Mouse (Mus musculus) embryonic facial prominence, embryonic 13.5 days (tissue): Measurements from ENCODE around the gene Serpinb6e. TPM values are rescaled to one million over a fixed set of nuclear protein-coding genes. Genes with fewer than 3 reads are reported as not detected.

Experiments used
- ATAC-seq: fragments of 200-750 bp; cut with Nextera tagmentation; 2 replicates; pipeline ENCODE4 v1.8.0; 2017; ENCODE audit warnings: low read depth; ENCODE audit not compliant: insufficient number of reproducible peaks, insufficient read depth, low FRiP score, low TSS enrichment
- H3K27ac ChIP-seq: fragments of 300-500 bp; sonication (generic); 2 replicates; pipeline ENCODE4 v1.5.1; 2015; ENCODE audit warnings: moderate library complexity, mild to moderate bottlenecking, inconsistent platforms
- H3K27me3 ChIP-seq: fragments of 300-500 bp; sonication (generic); 2 replicates; pipeline ENCODE4 v1.6.1; 2015; ENCODE audit warnings: mild to moderate bottlenecking, inconsistent platforms
- H3K36me3 ChIP-seq: fragments of 300-500 bp; sonication (generic); 2 replicates; pipeline ENCODE4 v1.6.1; 2015; ENCODE audit warnings: mild to moderate bottlenecking, inconsistent platforms
- H3K4me1 ChIP-seq: fragments of 300-500 bp; sonication (generic); 2 replicates; pipeline ENCODE4 v1.6.1; 2015; ENCODE audit warnings: inconsistent platforms
- H3K4me2 ChIP-seq: fragments of 300-500 bp; sonication (generic); 2 replicates; pipeline ENCODE4 v1.6.1; 2015; ENCODE audit warnings: moderate library complexity, mild to moderate bottlenecking, inconsistent platforms
- H3K4me3 ChIP-seq: fragments of 300-500 bp; sonication (generic); 2 replicates; pipeline ENCODE4 v1.5.1; 2015; ENCODE audit warnings: mild to moderate bottlenecking, inconsistent platforms
- H3K9ac ChIP-seq: fragments of 300-500 bp; sonication (generic); 2 replicates; pipeline ENCODE4 v1.6.1; 2015; ENCODE audit warnings: mild to moderate bottlenecking, inconsistent platforms
- H3K9me3 ChIP-seq: fragments of 300-500 bp; sonication (generic); 2 replicates; pipeline ENCODE4 v1.6.1; 2016; ENCODE audit warnings: inconsistent platforms
- whole genome bisulfite sequencing: fragments of 180-500 bp; shearing (Covaris S2); methylation state at CpG from one replicate; pipeline ENCODE4 v1.1.7; 2015; ENCODE audit warnings: mixed read lengths; 5-methylcytosine and 5-hydroxymethylcytosine counted together
- polyA plus RNA-seq: library from polyadenylated mRNA; unstranded; fragments of >200 nt; fragmentation: Nextera tagmentation; extraction: Ambion mirVana; gene quantifications from 2 replicates; pipeline ENCODE4 v1.2.1, GENCODE M21; 2015

The Serpinb6e gene
- polyA plus RNA-seq: not detected in 2 replicates

GRCm38 (mm10) chr13:33843308-33843707 lies at the start of gene Serpinb6e:
Gene Serpinb6e (minus strand): TSS chr13:33843408.
- WGBS: 54% methylated on average over 1 of the region's 1 CpGs
- no peak within 1 kb of the TSS for H3K4me3 ChIP-seq
- no peak within 1 kb of the TSS for H3K4me2 ChIP-seq
- no peaks in the 10 kb centered on the region for H3K9me3 ChIP-seq
- no peaks in the 10 kb centered on the region for H3K27me3 ChIP-seq
- no peak for ATAC-seq
- no peak within 1 kb of the TSS for H3K9ac ChIP-seq
- H3K27ac ChIP-seq: no peak within 1 kb of the TSS
- H3K4me1 ChIP-seq: no peaks in the 10 kb centered on the region
- H3K36me3 ChIP-seq: no peaks in the 10 kb centered on the region

- H3K4me3 ChIP-seq: no peak overlapping the region
- no peak for ATAC-seq
- H3K9me3 ChIP-seq: no peaks in the 10 kb centered on the region
- H3K36me3 ChIP-seq: no peaks in the 10 kb centered on the region
- H3K27ac ChIP-seq: no peak overlapping the region
- no peaks in the 10 kb centered on the region for H3K27me3 ChIP-seq
- 83% methylated on average over 2 of the region's 2 CpGs for WGBS
- H3K9ac ChIP-seq: no peak overlapping the region
- no peak overlapping the region for H3K4me2 ChIP-seq
- H3K4me1 ChIP-seq: no peaks in the 10 kb centered on the region
Measured at GRCm38 (mm10) chr13:33830751-33831150, 12.5 kb downstream of the Serpinb6e start.

GRCm38 (mm10) chr13:33823421-33823820 lies 19.8 kb downstream of the Serpinb6e start:
- Histone ChIP-seq H3K4me3 (no peak overlapping the region), H3K9ac (no peak overlapping the region), H3K27me3 (no peaks in the 10 kb centered on the region), H3K27ac (no peak overlapping the region), H3K9me3 (0 out of 2 replicates have a peak, but pooled peaks cover 5% of the 10 kb centered on the region), H3K4me1 (no peaks in the 10 kb centered on the region), H3K4me2 (no peak overlapping the region), H3K36me3 (no peaks in the 10 kb centered on the region)
- no peak for ATAC-seq

- H3K27ac ChIP-seq: no peak overlapping the region
- no peak overlapping the region for H3K9ac ChIP-seq
- H3K4me1 ChIP-seq: no peaks in the 10 kb centered on the region
- H3K27me3 ChIP-seq: no peaks in the 10 kb centered on the region
- 80% methylated on average over 5 of the region's 5 CpGs for WGBS
- 0 out of 2 replicates have a peak, but pooled peaks cover 5% of the 10 kb centered on the region for H3K9me3 ChIP-seq
- ATAC-seq: no peak
- H3K4me2 ChIP-seq: no peak overlapping the region
- H3K4me3 ChIP-seq: no peak overlapping the region
- H3K36me3 ChIP-seq: no peaks in the 10 kb centered on the region
Measured at GRCm38 (mm10) chr13:33821490-33822143, 21.6 kb downstream of the Serpinb6e start.

Other genes starting within 250 kb of the Serpinb6e start
- gene Serpinb6d, start 182.0 kb downstream of the Serpinb6e start, polyA plus RNA-seq: not detected in 2 replicates
- gene Serpinb6c, start 62.3 kb upstream of the Serpinb6e start, polyA plus RNA-seq: not detected in 2 replicates
- gene Nqo2, start 121.3 kb upstream of the Serpinb6e start, polyA plus RNA-seq: 13.0 and 14.0 TPM in 2 replicates
- gene Ripk1, start 159.0 kb upstream of the Serpinb6e start, polyA plus RNA-seq: 14.8 and 17.3 TPM in 2 replicates
- 71.2 and 74.5 TPM in 2 replicates for gene Serpinb6a, start 159.4 kb upstream of the Serpinb6e start, polyA plus RNA-seq
- gene Bphl, start 194.2 kb upstream of the Serpinb6e start, polyA plus RNA-seq: 50.8 and 53.9 TPM in 2 replicates
- gene Tubb2a, start 234.6 kb upstream of the Serpinb6e start, polyA plus RNA-seq: 133 and 136 TPM in 2 replicates